Mouse (Mus musculus) spleen, adult 12 weeks (tissue): Measurements from ENCODE around the gene Epha10.
A peak's percentile ranks its signal among the peaks of the same experiment; 100 is the strongest.
"Not testable (repeated sequence)": the region's sequence is repeated elsewhere in the genome, so short reads cannot be mapped to it uniquely, and the experiment has no call there.

ENCODE experiments used
- DNase-seq: peaks from one replicate; pipeline ENCODE4 v3.0.0; 2022; ENCODE audit warnings: low spot score

Epha10 gene

GRCm38 (mm10) chr4:124894508-124895428 is 14.1 kb downstream of the Epha10 start:
- no peak for DNase-seq

GRCm38 (mm10) chr4:124898428-124898827 is 17.7 kb downstream of the Epha10 start:
- DNase-seq, result no peak

DNA sequence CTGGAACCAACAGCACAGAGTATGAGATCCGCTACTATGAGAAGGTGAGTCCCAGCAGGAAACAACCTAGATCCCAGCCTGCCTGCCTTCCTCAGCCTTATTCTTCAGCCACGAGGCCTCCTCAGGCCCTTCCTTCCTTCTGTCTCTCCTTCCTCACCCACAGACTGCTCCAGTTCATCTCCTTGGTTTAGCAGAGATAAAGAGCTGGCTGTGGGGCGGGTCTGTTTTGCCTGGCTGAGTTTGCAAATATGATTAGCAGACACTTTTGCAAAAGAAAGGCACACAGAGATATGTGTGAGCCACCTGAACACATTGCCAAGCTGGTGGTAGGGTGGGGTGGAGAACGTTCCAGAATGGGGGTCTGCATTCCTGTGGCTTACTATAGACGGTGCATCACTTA is 19.2 kb downstream of the Epha10 start:
- no peak for DNase-seq

GRCm38 (mm10) chr4:124905417-124905816 is 24.7 kb downstream of the Epha10 start:
- no peak for DNase-seq

DNA sequence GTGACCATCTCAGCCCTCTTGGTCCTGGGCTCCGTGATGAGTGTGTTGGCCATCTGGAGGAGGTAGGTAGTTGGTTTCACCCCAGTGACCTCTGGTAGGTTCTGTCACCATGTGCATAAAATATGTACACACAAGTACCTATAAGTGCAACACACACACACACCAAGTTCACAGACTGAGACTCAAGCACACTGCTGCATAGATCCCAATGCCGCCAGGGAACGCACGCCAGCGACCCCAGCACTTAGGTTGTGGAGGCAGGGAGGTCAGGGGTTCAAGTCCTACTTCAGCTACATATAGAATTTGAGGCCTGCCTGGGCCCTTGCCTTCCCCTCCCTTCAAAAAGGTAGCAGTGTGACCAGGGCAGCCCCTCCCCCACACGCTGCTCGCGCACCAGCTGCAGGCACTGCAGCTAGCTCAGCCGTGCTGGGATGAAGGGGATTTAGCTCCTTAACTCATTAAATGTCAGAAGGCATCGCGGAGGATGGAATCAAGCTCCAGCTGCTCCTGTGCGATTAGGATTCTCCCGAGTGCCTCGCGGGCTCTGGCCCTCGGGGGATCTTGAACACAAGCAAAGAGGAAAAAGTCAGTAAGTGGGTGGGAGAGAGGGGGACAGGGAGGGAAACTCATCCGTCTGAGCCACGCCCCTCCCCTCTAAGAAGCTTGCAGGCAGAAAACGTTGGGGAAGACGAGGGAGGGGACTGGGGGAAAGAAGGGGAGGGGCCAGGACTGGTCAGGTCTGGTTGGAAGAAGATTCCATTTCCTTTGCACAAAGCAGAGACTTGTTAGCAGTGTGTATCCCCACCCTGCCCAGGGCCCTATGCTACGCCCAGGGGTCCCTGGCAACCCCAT is 25.5 kb downstream of the Epha10 start:
- DNase-seq, result no peak

DNA sequence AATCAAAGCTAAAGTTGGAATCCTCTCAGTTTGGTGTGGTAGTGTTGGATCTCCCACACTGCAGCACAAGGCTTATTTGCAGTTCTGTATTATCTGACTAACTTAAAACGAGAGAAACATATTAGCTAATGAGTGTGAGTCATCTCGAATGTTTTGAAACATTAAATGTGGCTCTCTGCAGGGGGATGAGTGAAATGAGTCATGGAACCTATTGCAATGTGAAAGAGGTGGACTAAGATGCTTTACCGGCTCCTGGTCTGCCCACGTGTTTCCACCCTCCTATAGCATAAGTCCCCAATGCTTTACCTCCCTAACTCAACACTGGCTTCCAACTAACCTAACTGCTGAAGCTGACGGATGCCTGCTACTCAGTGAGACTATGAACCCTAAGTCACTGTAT is 47.4 kb downstream of the Epha10 start:
- DNase-seq, result no peak

DNA sequence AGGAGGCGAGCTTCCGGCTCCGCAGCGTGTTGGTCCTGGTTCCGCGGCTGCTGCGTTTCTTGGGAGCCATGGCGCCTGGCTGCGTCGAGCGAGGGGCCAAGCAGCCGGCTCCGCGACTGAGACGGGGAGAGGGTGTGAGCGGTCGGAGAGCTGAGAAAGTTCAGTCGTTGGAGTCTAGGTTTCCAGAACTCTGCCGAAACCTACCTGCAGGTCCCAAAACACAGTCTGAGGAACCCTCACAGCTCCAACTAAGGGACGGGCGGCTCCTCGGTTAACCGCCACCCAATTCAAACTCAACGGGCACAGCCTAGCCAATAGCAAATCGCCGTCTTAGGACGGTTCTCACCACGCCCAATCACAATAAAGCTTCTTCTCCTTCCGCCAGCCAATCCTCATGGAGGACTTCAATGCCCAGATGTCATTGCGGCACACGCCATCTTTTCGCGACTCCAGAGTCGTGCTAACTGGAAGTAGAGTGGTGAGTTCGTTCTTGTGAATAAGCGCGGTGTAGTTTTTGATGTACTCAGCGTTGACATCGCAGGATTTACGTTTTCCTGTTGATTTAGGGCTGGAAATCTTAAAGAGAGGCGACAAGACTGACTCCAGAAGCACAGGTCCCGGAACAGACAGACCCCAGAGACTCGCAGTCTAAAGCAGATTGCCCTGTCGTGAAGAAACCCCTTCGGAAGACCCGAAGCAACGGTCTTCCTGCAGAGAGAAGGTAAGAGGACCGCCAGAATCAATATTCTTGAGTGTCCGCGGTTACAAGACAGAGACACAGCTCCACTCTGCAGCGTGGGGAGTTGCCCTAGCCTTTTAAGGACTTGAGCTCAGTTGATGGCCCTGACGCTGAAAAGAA is 56.1 kb downstream of the Epha10 start, which contains the start of gene 9930104L06Rik:
9930104L06Rik (plus strand) TSS at position 436 of the 859 bp plus-strand sequence.
- peak; percentile 88 for DNase-seq

DNA sequence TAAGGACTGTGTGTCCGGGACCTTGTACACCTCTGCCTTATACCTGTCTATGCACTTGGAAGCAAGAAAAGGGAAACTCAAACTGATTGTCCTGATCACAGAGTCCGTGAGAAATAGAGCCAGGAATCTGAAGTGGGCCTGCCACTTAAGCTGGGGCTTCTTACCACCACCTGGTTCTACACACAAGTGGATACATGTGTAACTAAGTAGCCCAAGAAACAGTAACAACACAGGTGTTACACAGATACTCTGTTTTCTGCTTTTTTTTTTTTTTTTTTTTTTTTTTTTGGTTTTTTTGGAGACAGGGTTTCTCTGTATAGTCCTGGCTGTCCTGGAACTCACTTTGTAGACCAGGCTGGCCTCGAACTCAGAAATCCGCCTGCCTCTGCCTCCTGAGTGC is 58.5 kb downstream of the Epha10 start, which contains the start of gene Cdca8:
Cdca8 (minus strand) TSS at position 101 of the 400 bp plus-strand sequence.
- not testable (repeated sequence) for DNase-seq

DNA sequence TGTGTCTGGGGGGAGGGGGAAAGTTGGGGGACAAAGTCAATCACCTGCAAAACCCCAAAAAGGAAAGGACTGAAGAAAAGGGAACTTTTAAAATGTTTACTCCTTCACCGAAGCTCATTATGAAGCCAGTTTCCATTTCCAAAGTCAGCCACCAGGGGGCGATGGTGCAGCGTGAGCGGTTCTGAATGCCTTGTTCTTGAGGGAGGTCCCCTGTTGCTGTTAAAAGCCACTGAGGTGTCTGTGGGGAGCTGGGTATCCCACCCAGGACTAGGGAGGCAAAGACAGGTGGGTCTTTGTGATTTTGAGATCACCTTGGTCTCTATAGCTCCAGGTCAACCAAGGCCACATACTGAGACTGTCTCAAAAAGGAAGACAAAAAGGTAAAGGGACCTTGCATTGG is 62.3 kb downstream of the Epha10 start:
- peak; percentile 70 for DNase-seq

DNA sequence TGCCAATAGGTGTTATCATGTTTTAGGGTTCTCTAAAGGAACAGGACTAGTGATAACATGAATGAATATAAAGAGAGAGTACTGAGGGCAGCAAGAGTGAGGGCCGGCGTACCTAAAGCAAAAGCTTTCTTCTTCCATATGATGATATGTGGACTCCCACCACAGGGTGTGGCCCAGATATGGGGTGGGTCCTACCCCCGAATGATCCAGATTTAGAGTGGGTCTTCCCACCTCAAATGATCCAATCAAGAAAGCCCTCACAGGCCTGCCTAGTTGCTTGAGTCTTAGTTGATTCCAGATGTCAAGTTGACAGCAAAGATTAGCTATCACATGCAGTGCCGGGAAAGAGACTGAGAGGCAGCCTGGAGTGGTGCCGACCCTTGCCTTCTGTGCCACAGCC is 63.1 kb downstream of the Epha10 start:
- DNase-seq, result no peak

GRCm38 (mm10) chr4:124944961-124945360 is 64.3 kb downstream of the Epha10 start:
- no peak for DNase-seq

DNA sequence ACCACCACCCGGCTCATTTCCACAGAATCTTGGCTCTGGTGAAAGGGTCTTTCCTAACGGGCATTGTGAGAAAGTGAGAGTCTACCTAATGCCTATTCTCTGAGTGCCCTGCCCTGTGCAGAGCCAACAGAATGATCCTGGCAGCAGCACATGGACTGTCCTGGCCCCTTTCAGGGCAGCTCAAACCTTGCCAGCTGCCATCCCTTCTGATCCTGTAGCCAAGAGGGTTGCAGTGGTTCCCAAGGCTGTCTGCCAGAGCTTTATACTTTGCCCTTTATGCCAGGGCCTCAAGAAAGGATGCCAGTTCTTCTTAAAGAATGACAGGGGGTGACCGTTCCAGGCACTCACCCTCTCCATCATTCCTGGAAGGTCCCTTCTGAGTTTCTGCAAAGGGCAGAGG is 68.8 kb downstream of the Epha10 start:
- DNase-seq, result no peak

DNA sequence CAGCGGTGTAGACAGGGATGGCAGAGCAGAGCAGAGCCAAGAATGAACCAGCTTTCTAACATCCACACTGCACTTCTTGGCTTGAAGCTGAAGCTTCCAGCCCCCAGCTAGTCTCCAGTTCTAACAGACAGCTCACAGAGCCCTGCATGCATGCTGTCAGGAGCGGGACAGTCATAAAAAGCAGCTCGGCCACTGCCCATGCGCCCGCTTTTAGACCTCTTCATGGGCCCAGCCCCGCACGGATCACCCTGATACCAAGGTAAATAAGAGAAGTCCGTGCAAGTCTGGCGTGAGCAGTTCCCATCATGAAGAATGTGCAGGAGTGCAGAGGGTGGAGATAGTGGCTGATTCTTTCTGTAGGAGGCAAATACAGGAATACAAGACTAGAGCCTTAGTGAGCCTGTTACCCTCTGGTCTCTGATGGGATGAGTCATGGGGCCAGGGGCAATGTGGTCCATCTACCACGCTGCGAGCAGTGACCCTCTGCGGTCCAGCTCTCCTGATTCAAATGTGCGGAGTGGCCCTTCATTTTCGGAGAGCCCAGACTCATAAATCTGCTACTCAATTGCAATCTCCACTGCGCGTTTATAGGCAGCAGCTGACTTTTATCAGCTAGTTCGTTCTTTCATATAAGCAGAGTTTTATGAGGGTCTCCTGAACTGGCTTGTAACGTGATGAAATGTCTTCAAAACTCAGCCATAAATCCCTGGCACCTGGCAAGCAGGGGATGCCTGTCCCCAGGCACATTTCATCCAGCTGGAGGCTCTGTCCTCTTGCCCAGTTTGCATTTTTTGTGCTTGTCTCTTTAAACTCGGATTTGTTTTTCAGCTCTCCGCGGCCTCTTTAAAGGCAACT is 69.7 kb downstream of the Epha10 start:
- no peak for DNase-seq

GRCm38 (mm10) chr4:124951036-124951433 is 70.3 kb downstream of the Epha10 start:
- no peak for DNase-seq

DNA sequence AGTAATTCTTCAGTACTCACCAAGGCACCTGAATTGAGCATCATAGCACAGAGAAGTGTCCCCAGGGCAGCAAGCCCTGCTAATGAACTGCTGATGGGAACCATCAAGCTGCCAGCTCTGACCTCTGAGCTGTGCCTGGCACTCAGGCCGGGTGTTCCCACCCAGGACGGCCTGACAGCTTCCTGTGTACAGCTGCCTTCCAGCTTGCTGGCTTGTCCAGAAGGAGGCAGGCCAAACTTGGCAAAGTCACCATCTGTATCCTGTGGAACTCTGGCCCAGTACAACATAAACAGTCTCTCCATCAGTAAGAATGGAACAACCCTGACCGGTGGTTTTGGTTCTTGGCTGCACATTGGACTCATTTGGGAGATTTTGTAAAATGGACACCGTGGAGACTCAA is 72.8 kb downstream of the Epha10 start:
- DNase-seq, result no peak

GRCm38 (mm10) chr4:124957284-124957683 is 76.6 kb downstream of the Epha10 start:
- DNase-seq, result no peak

- no peak for DNase-seq
Measured at GRCm38 (mm10) chr4:124959062-124959461, 78.4 kb downstream of the Epha10 start.

- no peak for DNase-seq
Measured at GRCm38 (mm10) chr4:124960940-124961339, 80.2 kb downstream of the Epha10 start.

DNA sequence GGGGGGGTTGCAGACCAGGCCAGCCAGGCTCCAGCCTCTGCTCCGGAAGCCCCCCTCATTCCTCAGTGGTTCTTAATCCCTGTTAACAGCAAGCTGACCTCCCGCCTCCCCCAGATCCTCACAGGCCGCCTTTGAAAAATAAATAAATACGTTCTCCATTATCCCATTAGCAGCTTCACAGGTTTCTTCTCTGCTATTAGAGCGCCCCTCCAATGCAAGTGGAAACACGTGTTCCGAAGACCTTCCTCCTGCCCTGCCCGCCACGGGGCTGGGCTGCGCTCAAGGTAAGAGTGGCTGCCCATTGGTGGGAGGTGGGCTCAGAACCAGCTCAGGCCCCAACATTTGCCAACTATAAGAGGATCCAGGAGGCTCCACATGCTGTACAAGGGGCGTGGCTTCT is 81.9 kb downstream of the Epha10 start:
- DNase-seq, result no peak

DNA sequence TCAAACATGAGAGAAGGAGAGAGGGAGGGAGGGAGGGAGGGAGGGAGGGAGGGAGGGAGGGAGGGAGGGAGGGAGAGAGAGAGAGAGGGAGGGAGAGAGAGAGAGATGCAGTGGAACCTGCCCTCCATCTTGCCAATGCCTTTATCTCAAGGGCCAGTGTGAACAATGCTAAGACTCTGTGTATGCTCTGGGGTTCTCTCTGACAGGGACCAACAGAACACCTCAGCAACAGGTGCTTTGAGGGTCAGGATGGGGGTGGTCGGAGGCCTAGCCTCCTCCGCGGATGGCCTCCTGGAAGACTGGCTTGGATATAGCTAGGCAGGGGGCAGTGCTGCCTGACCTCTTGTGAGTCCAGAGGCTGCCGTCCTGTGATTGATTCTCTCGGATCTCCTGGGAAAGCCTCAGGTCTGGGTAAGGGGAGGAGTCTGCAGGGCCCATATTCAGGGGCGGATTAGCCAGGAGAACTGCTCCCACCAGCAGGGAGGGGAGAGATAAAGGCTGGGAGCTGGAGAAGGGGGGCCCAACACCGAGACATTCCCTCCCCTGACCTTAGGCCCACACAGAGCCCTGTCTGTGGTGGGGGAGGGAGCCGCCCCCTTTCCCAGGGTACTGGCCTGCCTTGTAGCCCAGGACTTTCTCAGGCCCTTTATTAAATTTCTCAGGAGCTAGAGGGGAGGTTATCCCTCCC is 84.4 kb downstream of the Epha10 start:
- DNase-seq, result no peak
